In genomic region chr7:120918526-120918962, GRCm38 (mm10) we compare ENCODE assay signal across 8 mouse cellular contexts. TPM values are rescaled to one million over a fixed set of nuclear protein-coding genes. Genes with fewer than 3 reads are reported as not detected.
DNase-seq lines count a peak whose midpoint lies in the region; ATAC-seq and TF ChIP-seq lines count a peak whose summit lies in the region.

No protein-coding gene starts in this region.

- DNase-seq in adrenal gland, postnatal 10 days = peak; percentile 62
- peak; percentile 85 for DNase-seq in embryonic facial prominence, embryonic 11.5 days (ENCODE audit: low spot score)
- DNase-seq in kidney, postnatal 14 days = peak; percentile 66
- DNase-seq in lung, adult 18-20 months = peak; percentile 55 to 75
- DNase-seq in yolk sac, embryonic 10.5 days (ENCODE audit: low spot score) = peak; percentile 83

- no peaks in the 10 kb centered on the region for H3K9me3 ChIP-seq in E14TG2a.4 (ENCODE audit: low read length)
- H3K9me3 ChIP-seq in embryonic facial prominence, embryonic 11.5 days (replicated peaks; ENCODE audit: control insufficient read depth, low read length) = no peaks in the 10 kb centered on the region
- no peaks in the 10 kb centered on the region for H3K9me3 ChIP-seq in heart, embryonic 15.5 days (replicated peaks)
- no peaks in the 10 kb centered on the region for H3K9me3 ChIP-seq in neural tube, embryonic 14.5 days (ENCODE audit: control insufficient read depth, low read length)

- H3K9ac ChIP-seq in embryonic facial prominence, embryonic 11.5 days (replicated peaks; ENCODE audit: low read length) = peak overlapping the region; percentile 90
- H3K9ac ChIP-seq in heart, embryonic 15.5 days = peak overlapping the region; percentile 95
- peak overlapping the region; percentile 83 for H3K9ac ChIP-seq in neural tube, embryonic 14.5 days (replicated peaks; ENCODE audit: low read depth, low read length)

- 7% methylated on average over 10 of the region's 10 CpGs for WGBS in embryonic facial prominence, embryonic 11.5 days
- 6% methylated on average over 10 of the region's 10 CpGs for WGBS in heart, embryonic 15.5 days
- WGBS in neural tube, embryonic 14.5 days = 7% methylated on average over 10 of the region's 10 CpGs

- H3K27ac ChIP-seq in embryonic facial prominence, embryonic 11.5 days (replicated peaks; ENCODE audit: low read depth, low read length) = no peak overlapping the region
- H3K27ac ChIP-seq in heart, embryonic 15.5 days = peak overlapping the region; percentile 89
- H3K27ac ChIP-seq in neural tube, embryonic 14.5 days (ENCODE audit: low read depth, low read length) = peak overlapping the region; percentile 73

- H3K27me3 ChIP-seq in E14TG2a.4 (ENCODE audit: insufficient read depth, low read length) = no peaks in the 10 kb centered on the region
- H3K27me3 ChIP-seq in embryonic facial prominence, embryonic 11.5 days (ENCODE audit: control insufficient read depth, insufficient read depth, low read length) = no peaks in the 10 kb centered on the region
- no peaks in the 10 kb centered on the region for H3K27me3 ChIP-seq in heart, embryonic 15.5 days
- H3K27me3 ChIP-seq in neural tube, embryonic 14.5 days (ENCODE audit: control insufficient read depth, insufficient read depth, low read length) = no peaks in the 10 kb centered on the region

- peaks cover 75% of the 10 kb centered on the region for H3K4me1 ChIP-seq in E14TG2a.4 (replicated peaks; ENCODE audit: low read depth, low read length)
- H3K4me1 ChIP-seq in embryonic facial prominence, embryonic 11.5 days (ENCODE audit: control insufficient read depth, insufficient read depth, low read length) = no peaks in the 10 kb centered on the region
- peaks cover 9% of the 10 kb centered on the region for H3K4me1 ChIP-seq in heart, embryonic 15.5 days (replicated peaks)
- no peaks in the 10 kb centered on the region for H3K4me1 ChIP-seq in neural tube, embryonic 14.5 days (ENCODE audit: control insufficient read depth, insufficient read depth, low read length)

- peak; percentile 62 for ATAC-seq in embryonic facial prominence, embryonic 11.5 days (replicated peaks; ENCODE audit: insufficient number of reproducible peaks, low FRiP score, low TSS enrichment, low read depth)
- peak; percentile 54 for ATAC-seq in heart, embryonic 15.5 days (replicated peaks; ENCODE audit: insufficient number of reproducible peaks, insufficient read depth, low FRiP score, low read depth)
- peak; percentile 77 for ATAC-seq in neural tube, embryonic 14.5 days (ENCODE audit: low read depth)

- peaks cover 41% of the 10 kb centered on the region for H3K36me3 ChIP-seq in E14TG2a.4 (ENCODE audit: insufficient read depth, low read length)
- H3K36me3 ChIP-seq in embryonic facial prominence, embryonic 11.5 days (replicated peaks; ENCODE audit: control insufficient read depth, insufficient read depth, low read depth, low read length) = no peaks in the 10 kb centered on the region
- no peaks in the 10 kb centered on the region for H3K36me3 ChIP-seq in heart, embryonic 15.5 days
- H3K36me3 ChIP-seq in neural tube, embryonic 14.5 days (ENCODE audit: control insufficient read depth, insufficient read depth, low read length) = no peaks in the 10 kb centered on the region

- TF ChIP-seq CTCF in E14TG2a.4 (conservative IDR thresholded peaks at IDR 0.05; ENCODE audit: low read length) = no peak

- H3K4me2 ChIP-seq in embryonic facial prominence, embryonic 11.5 days (ENCODE audit: low read depth, low read length) = peak overlapping the region; percentile 74
- H3K4me2 ChIP-seq in heart, embryonic 15.5 days = peak overlapping the region; percentile 76
- peak overlapping the region; percentile 66 for H3K4me2 ChIP-seq in neural tube, embryonic 14.5 days (ENCODE audit: low read depth, low read length)

- peak overlapping the region; percentile 94 for H3K4me3 ChIP-seq in E14TG2a.4 (replicated peaks; ENCODE audit: low read length)
- H3K4me3 ChIP-seq in embryonic facial prominence, embryonic 11.5 days (ENCODE audit: low read depth, low read length) = peak overlapping the region; percentile 97
- H3K4me3 ChIP-seq in heart, embryonic 15.5 days = peak overlapping the region; percentile 99
- peak overlapping the region; percentile 87 for H3K4me3 ChIP-seq in neural tube, embryonic 14.5 days (ENCODE audit: low read depth, low read length)

RNA-seq across cellular contexts. Expression of gene Polr3e, which starts 1.0 kb away (rescaled TPM):
- 10 to 100 TPM; 22.5 to 23.8 TPM for total RNA-seq in adrenal gland, postnatal 10 days (2021)
- polyA plus RNA-seq in embryonic facial prominence, embryonic 11.5 days (2014; fragmentation: Nextera tagmentation; extraction: Ambion mirVana) = 22.7 and 22.8 TPM in 2 replicates
- 17.5 and 22.9 TPM in 2 replicates for polyA plus RNA-seq in heart, embryonic 15.5 days (2015; fragmentation: Nextera tagmentation; extraction: Ambion mirVana)
- 14.5 and 16.2 TPM in 2 replicates for polyA plus RNA-seq in neural tube, embryonic 14.5 days (2014; fragmentation: Nextera tagmentation; extraction: Ambion mirVana)
